ENCODE assay signal across 8 mouse cellular contexts in the genomic region with DNA sequence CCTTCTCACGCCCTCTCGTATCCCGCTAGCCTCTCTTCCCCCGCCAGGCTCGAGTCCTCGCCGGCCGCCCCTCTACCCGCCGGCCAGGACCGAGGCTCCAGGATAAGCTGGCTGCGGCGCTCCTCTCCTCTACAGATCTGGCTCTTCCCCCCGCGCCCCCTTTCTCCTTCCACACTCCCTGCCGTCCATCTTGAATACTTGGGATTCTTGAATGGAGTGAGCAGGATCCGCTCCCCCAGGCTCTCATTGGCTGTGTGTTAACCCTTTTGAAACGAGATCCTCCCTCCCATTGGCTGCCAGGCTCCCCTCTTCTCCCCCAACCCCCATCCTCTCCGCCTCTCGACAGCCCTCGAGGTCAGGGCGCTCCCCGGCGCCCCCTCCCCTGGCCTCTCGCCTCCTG. TPM values are rescaled to one million over a fixed set of nuclear protein-coding genes. Genes with fewer than 3 reads are reported as not detected.
DNase-seq lines count a peak whose midpoint lies in the region; ATAC-seq lines count a peak whose summit lies in the region.

A gene (minus strand): TSS at position 95 of the 400 bp plus-strand sequence.

- peak; percentile 20 to 23 for DNase-seq in B cell, adult 2 months
- DNase-seq in adrenal gland, postnatal 10 days, result peak; percentile 85
- peak; percentile 95 for DNase-seq in embryo, embryonic 9.5 days (ENCODE audit: extremely low spot score)
- peak; percentile 65 to 72 for DNase-seq in heart, adult 18-20 months
- DNase-seq in limb, embryonic 11.5 days (ENCODE audit: low spot score), result peak; percentile 92
- DNase-seq in midbrain, embryonic 10.5 days (ENCODE audit: low spot score), result peak; percentile 95

- peak within 1 kb of the TSS; percentile 83 for H3K4me2 ChIP-seq in intestine, embryonic 16.5 days (ENCODE audit: low read depth, low read length)
- peak within 1 kb of the TSS; percentile 86 for H3K4me2 ChIP-seq in limb, embryonic 11.5 days (ENCODE audit: low read depth, severe bottlenecking)
- H3K4me2 ChIP-seq in stomach, embryonic 16.5 days (ENCODE audit: low read depth, low read length), result peak within 1 kb of the TSS; percentile 78

- no peaks in the 10 kb centered on the region for H3K36me3 ChIP-seq in intestine, embryonic 16.5 days (ENCODE audit: control insufficient read depth, insufficient read depth, low read length)
- H3K36me3 ChIP-seq in limb, embryonic 11.5 days (ENCODE audit: control insufficient read depth, insufficient read depth, low read length), result no peaks in the 10 kb centered on the region; the same call in 1 of the 2 replicates
- H3K36me3 ChIP-seq in midbrain, embryonic 10.5 days, result peaks cover 23% of the 10 kb centered on the region
- 0 out of 2 replicates have a peak, but pooled peaks cover 4% of the 10 kb centered on the region for H3K36me3 ChIP-seq in stomach, embryonic 16.5 days (ENCODE audit: control insufficient read depth, insufficient read depth, low read length)

- H3K9ac ChIP-seq in intestine, embryonic 16.5 days (ENCODE audit: low read depth, low read length), result peak within 1 kb of the TSS; percentile 97
- peak within 1 kb of the TSS; percentile 98 for H3K9ac ChIP-seq in limb, embryonic 11.5 days (ENCODE audit: low read length)
- peak within 1 kb of the TSS; percentile 97 for H3K9ac ChIP-seq in stomach, embryonic 16.5 days (ENCODE audit: low read length)

- ATAC-seq in intestine, embryonic 16.5 days, result peak; percentile 92
- ATAC-seq in limb, embryonic 11.5 days (ENCODE audit: insufficient number of reproducible peaks, low FRiP score, low TSS enrichment, low read depth), result peak; percentile 80
- peak; percentile 93 for ATAC-seq in stomach, embryonic 16.5 days (ENCODE audit: insufficient read depth, low FRiP score)

- no peaks in the 10 kb centered on the region for H3K9me3 ChIP-seq in intestine, embryonic 16.5 days (ENCODE audit: control insufficient read depth, low read length)
- H3K9me3 ChIP-seq in limb, embryonic 11.5 days (ENCODE audit: control insufficient read depth, low read length), result no peaks in the 10 kb centered on the region
- no peaks in the 10 kb centered on the region for H3K9me3 ChIP-seq in midbrain, embryonic 10.5 days (replicated peaks)
- no peaks in the 10 kb centered on the region for H3K9me3 ChIP-seq in stomach, embryonic 16.5 days (replicated peaks; ENCODE audit: control insufficient read depth, low read length)

- peak within 1 kb of the TSS; percentile 81 for H3K4me3 ChIP-seq in intestine, embryonic 16.5 days (ENCODE audit: low read length)
- H3K4me3 ChIP-seq in limb, embryonic 11.5 days (ENCODE audit: low read depth, low read length), result peak within 1 kb of the TSS; percentile 88
- peak within 1 kb of the TSS; percentile 92 for H3K4me3 ChIP-seq in midbrain, embryonic 10.5 days
- peak within 1 kb of the TSS; percentile 71 for H3K4me3 ChIP-seq in stomach, embryonic 16.5 days (replicated peaks; ENCODE audit: low read length)

- WGBS in intestine, embryonic 16.5 days, result 0% methylated on average over 25 of the region's 25 CpGs
- under 1% methylated on average over 25 of the region's 25 CpGs for WGBS in limb, embryonic 11.5 days
- under 1% methylated on average over 25 of the region's 25 CpGs for WGBS in midbrain, embryonic 10.5 days
- 1% methylated on average over 25 of the region's 25 CpGs for WGBS in stomach, embryonic 16.5 days

- H3K27ac ChIP-seq in intestine, embryonic 16.5 days (ENCODE audit: low read length), result peak within 1 kb of the TSS; percentile 97
- peak within 1 kb of the TSS; percentile 98 for H3K27ac ChIP-seq in limb, embryonic 11.5 days (replicated peaks; ENCODE audit: low read depth, low read length)
- peak within 1 kb of the TSS; percentile 100 for H3K27ac ChIP-seq in midbrain, embryonic 10.5 days (replicated peaks)
- peak within 1 kb of the TSS; percentile 99 for H3K27ac ChIP-seq in stomach, embryonic 16.5 days (ENCODE audit: low read length)

- H3K4me1 ChIP-seq in intestine, embryonic 16.5 days (ENCODE audit: control insufficient read depth, insufficient read depth, low read length), result peaks cover 27% of the 10 kb centered on the region
- H3K4me1 ChIP-seq in limb, embryonic 11.5 days (ENCODE audit: control insufficient read depth, insufficient read depth, low read length), result peaks cover 27% of the 10 kb centered on the region
- peaks cover 52% of the 10 kb centered on the region for H3K4me1 ChIP-seq in midbrain, embryonic 10.5 days
- peaks cover 43% of the 10 kb centered on the region for H3K4me1 ChIP-seq in stomach, embryonic 16.5 days (ENCODE audit: control insufficient read depth, insufficient read depth, low read length)

- no peaks in the 10 kb centered on the region for H3K27me3 ChIP-seq in intestine, embryonic 16.5 days (replicated peaks; ENCODE audit: control insufficient read depth, insufficient read depth, low read length)
- no peaks in the 10 kb centered on the region for H3K27me3 ChIP-seq in limb, embryonic 11.5 days (ENCODE audit: control insufficient read depth, insufficient read depth, low read length)
- peaks cover 8% of the 10 kb centered on the region for H3K27me3 ChIP-seq in midbrain, embryonic 10.5 days (ENCODE audit: low read depth, poor library complexity, severe bottlenecking)
- H3K27me3 ChIP-seq in stomach, embryonic 16.5 days (ENCODE audit: control insufficient read depth, insufficient read depth, low read length), result no peaks in the 10 kb centered on the region

RNA-seq across cellular contexts. Expression of the gene that starts here (rescaled TPM):
- 1 to 10 TPM; 3.1 to 7.9 TPM for total RNA-seq in adrenal gland, postnatal 10 days (2021)
- total RNA-seq in heart, adult 18-20 months (2021), result 1 to 10 TPM in 1 of 2 experiments, under 1 TPM in 1; 0.98 to 1.7 TPM
- polyA plus RNA-seq in intestine, embryonic 16.5 days (2015; fragmentation: Nextera tagmentation; extraction: Ambion mirVana), result 5.1 and 5.4 TPM in 2 replicates
- polyA plus RNA-seq in limb, embryonic 11.5 days (2014; fragmentation: Nextera tagmentation; extraction: Ambion mirVana), result 4.6 and 6.1 TPM in 2 replicates
- polyA plus RNA-seq in midbrain, embryonic 10.5 days (2016; fragmentation: Nextera tagmentation; extraction: Ambion mirVana), result 9.0 and 10.8 TPM in 2 replicates
- 5.7 and 6.3 TPM in 2 replicates for polyA plus RNA-seq in stomach, embryonic 16.5 days (2015; fragmentation: Nextera tagmentation; extraction: Ambion mirVana)

Comparison
In these comparisons a context has a peak if more than half of its experiments do, and no peak if none do; other contexts are left out.
1. Peak in every context shown above with its lines: DNase-seq, ATAC-seq, H3K4me3 ChIP-seq and H3K27ac ChIP-seq.
2. DNase-seq: peak in every context shown above with its lines; median percentile 95 in embryo, embryonic 9.5 days; 95 in midbrain, embryonic 10.5 days; 92 in limb, embryonic 11.5 days; 85 in adrenal gland, postnatal 10 days; 68 in heart, adult 18-20 months; 22 in B cell, adult 2 months.